Mouse (Mus musculus) hindbrain, postnatal 0 days (tissue): ENCODE results near the gene Hpd. TPM values are rescaled to one million over a fixed set of nuclear protein-coding genes. Genes with fewer than 3 reads are reported as not detected.

Experiments
- ATAC-seq: fragments of 200-750 bp; cut with Nextera tagmentation; 2 replicates; pipeline ENCODE4 v1.8.0; 2017; ENCODE audit warnings: mild to moderate bottlenecking, moderate TSS enrichment, moderate library complexity
- DNase-seq: peaks from one replicate; pipeline ENCODE4 v3.0.0-alpha.2; 2015; ENCODE audit warnings: low spot score
- H3K27ac ChIP-seq: fragments of 300-500 bp; sonication (generic); 2 replicates; pipeline ENCODE4 v1.5.1; 2014; ENCODE audit warnings: mild to moderate bottlenecking
- H3K27me3 ChIP-seq: fragments of 300-500 bp; sonication (generic); 2 replicates; pipeline ENCODE4 v1.6.1; 2014; ENCODE audit warnings: low read length, mixed read lengths; ENCODE audit not compliant: insufficient read depth
- H3K36me3 ChIP-seq: fragments of 300-500 bp; sonication (generic); 2 replicates; pipeline ENCODE4 v1.6.1; 2014; ENCODE audit warnings: low read length, mixed read lengths; ENCODE audit not compliant: insufficient read depth
- H3K4me1 ChIP-seq: fragments of 300-500 bp; sonication (generic); 2 replicates; pipeline ENCODE4 v1.6.1; 2014; ENCODE audit warnings: antibody characterized with exemption, low read length, mixed read lengths; ENCODE audit not compliant: insufficient read depth
- H3K4me2 ChIP-seq: fragments of 300-500 bp; sonication (generic); 2 replicates; pipeline ENCODE4 v1.6.1; 2014; ENCODE audit warnings: low read depth, mild to moderate bottlenecking, low read length, moderate library complexity, mixed read lengths
- H3K4me3 ChIP-seq: fragments of 300-500 bp; sonication (generic); 2 replicates; pipeline ENCODE4 v1.5.1; 2014; ENCODE audit warnings: low read length
- H3K9ac ChIP-seq: fragments of 300-500 bp; sonication (generic); replicated peaks from 2 replicates; pipeline ENCODE4 v1.6.1; 2014; ENCODE audit warnings: mild to moderate bottlenecking, low read length, moderate library complexity, mixed read lengths
- H3K9me3 ChIP-seq: fragments of 300-500 bp; sonication (generic); 2 replicates; pipeline ENCODE4 v1.6.1; 2016; ENCODE audit warnings: low read length, mixed read lengths
- CTCF ChIP-seq: IDR thresholded peaks from 2 replicates; pipeline ENCODE4 v1.5.1; 2016; ENCODE audit warnings: antibody characterized with exemption, control low read depth, low read depth
- WGBS: fragments of 180-500 bp; shearing (Covaris S2); extraction: QIAGEN DNeasy Blood & Tissue Kit; methylation state at CpG from one replicate; pipeline ENCODE4 v1.1.7; 2014; 5-methylcytosine and 5-hydroxymethylcytosine counted together
- polyA plus RNA-seq: library from polyadenylated mRNA; unstranded; fragments of >200 nt; fragmentation: Nextera tagmentation; extraction: Ambion mirVana; gene quantifications from 2 replicates; pipeline ENCODE4 v1.2.1, GENCODE M21; 2015
- total RNA-seq: library from RNA; depleted of rRNA; stranded (reverse); fragments of >200 nt; gene quantifications from 2 replicates; pipeline ENCODE4 v1.2.3, GENCODE M21; 2014

Gene Hpd
- total and polyA plus RNA-seq, 2 experiments from 2014 or later, result not detected

DNA sequence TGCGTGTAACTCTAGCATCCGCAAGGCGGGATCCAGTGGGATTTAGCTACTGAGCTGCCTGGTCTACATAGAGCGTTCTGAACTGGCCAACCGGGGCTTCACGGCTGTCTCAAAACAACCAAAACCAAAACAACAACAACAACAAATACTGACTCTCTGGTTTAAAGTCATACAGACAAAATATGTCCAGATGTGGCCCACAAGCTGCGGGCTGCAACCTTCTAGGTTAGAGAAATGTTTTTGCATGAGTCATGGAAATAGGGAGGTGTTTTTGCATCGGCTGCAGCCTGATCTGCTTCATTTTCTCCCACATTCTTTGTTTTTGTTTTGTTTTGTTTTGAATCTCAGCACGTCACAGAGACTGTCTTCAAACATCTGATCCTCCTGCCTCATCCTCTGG lies 12.2 kb downstream of the Hpd start:
- Histone ChIP-seq H3K4me2 (no peak overlapping the region), H3K9me3 (no peaks in the 10 kb centered on the region), H3K27ac (no peak overlapping the region), H3K27me3 (no peaks in the 10 kb centered on the region), H3K4me1 (no peaks in the 10 kb centered on the region), H3K9ac (no peak overlapping the region), H3K36me3 (peaks cover 14% of the 10 kb centered on the region), H3K4me3 (no peak overlapping the region)
- ATAC-seq (no peak), DNase-seq (no peak)
- no peak for TF ChIP-seq CTCF
- WGBS, result 82% methylated on average over 9 of the region's 9 CpGs

DNA sequence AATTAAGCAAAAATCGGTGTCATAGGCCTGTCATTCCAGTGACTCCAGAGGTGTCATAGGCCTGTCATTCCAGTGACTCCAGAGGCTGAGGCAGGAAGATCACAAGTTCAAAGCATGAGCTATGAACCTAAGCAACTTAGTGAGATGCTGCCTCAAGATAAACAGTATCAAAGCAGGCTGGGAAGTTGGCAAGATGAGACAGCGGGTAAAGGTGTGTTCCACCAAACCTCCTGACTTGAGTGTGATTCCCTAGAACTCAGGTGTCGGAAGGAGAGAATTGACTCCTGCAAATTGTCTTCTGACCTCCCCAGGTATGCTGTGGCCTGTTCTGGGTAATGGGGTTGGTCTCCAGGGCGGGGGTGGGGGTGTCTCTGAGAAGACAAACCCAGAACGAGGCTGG lies 13.2 kb downstream of the Hpd start, which contains the start of gene Psmd9:
Gene Psmd9, plus strand, starts transcription at position 130 of the 400 bp plus-strand sequence.
- ATAC-seq, result no peak

DNA sequence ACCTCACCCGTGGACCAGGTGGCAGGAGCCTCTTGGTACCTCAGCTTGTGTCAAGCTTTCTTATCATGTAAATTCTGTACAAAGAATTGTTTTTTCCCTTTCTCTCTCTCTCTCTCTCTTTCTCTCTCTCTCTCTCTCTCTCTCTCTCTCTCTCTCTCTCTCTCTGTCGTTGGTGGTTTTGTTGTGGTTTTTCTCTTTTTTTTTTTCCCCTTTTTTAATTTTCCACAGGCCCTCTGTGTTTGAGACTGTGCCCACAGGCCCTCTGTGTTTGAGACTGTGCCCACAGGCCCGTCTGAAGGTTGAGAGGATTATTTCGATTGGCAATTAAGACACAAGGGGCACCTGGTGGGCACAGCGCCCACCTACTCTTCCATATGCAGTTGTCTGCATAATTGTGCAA lies 14.9 kb downstream of the Hpd start:
- no peak for TF ChIP-seq CTCF
- ATAC-seq (no peak), DNase-seq (no peak)
- Histone ChIP-seq H3K4me3 (no peak overlapping the region), H3K27me3 (no peaks in the 10 kb centered on the region), H3K4me2 (no peak overlapping the region), H3K9ac (no peak overlapping the region), H3K36me3 (peaks cover 35% of the 10 kb centered on the region), H3K9me3 (no peaks in the 10 kb centered on the region), H3K27ac (no peak overlapping the region), H3K4me1 (no peaks in the 10 kb centered on the region)
- 52% methylated on average over 5 of the region's 5 CpGs for WGBS

More for the DNA sequence above, 13.2 kb downstream of the Hpd start, which contains the start of gene Psmd9:
- Histone ChIP-seq H3K27me3 (no peaks in the 10 kb centered on the region), H3K4me1 (no peaks in the 10 kb centered on the region), H3K9me3 (no peaks in the 10 kb centered on the region), H3K36me3 (peaks cover 18% of the 10 kb centered on the region), H3K27ac (no peak within 1 kb of the TSS), H3K4me3 (no peak within 1 kb of the TSS), H3K4me2 (no peak within 1 kb of the TSS), H3K9ac (no peak within 1 kb of the TSS)
- no peak for TF ChIP-seq CTCF
- 78% methylated on average over 5 of the region's 5 CpGs for WGBS
- no peak for DNase-seq

DNA sequence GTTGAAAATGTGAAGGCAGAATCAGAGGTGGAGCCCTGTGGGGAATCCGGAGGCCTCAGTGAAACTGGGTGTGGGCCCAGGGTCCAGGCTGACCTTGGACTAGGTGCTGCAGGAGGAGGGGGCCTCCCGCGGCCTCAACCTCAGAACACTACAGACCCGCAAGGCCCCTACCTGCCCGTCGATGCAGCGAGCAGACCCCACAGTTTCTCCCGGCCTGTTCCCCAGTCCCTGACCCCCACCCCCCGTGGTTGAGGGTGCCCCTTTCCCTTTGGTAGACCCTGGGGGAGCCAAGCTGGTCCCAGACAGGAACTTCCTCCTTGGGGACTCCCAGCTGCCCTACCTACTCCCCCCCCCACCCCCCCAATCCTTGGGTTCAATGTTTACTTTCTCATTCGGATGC lies 16.1 kb downstream of the Hpd start:
- ATAC-seq (no peak), DNase-seq (no peak)
- Histone ChIP-seq H3K9me3 (no peaks in the 10 kb centered on the region), H3K4me2 (no peak overlapping the region), H3K36me3 (peaks cover 40% of the 10 kb centered on the region), H3K4me1 (no peaks in the 10 kb centered on the region), H3K4me3 (no peak overlapping the region), H3K27me3 (no peaks in the 10 kb centered on the region), H3K9ac (no peak overlapping the region), H3K27ac (no peak overlapping the region)
- WGBS, result 85% methylated on average over 10 of the region's 10 CpGs
- TF ChIP-seq CTCF, result no peak

DNA sequence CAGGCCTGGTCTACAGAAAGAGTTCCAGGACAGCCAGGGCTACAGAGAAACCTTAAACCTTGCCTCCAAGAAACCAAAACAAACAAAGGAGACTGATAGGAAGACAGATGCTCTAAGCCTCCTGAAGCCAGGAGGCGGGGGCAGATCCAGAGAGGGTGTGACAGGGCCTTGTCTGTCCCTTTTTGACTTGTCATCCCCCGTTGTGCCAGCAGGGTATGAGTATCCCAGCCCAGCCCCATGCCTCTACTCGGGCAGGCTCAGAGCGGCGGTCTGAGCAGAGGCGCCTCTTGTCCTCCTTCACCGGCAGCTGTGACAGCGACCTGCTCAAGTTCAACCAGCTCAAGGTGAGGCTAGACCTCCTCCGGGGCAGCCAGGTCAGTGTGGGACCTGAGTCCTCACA lies 19.6 kb downstream of the Hpd start:
- TF ChIP-seq CTCF, result no peak
- DNase-seq (no peak), ATAC-seq (no peak)
- Histone ChIP-seq H3K4me2 (no peak overlapping the region), H3K27me3 (no peaks in the 10 kb centered on the region), H3K4me3 (no peak overlapping the region), H3K27ac (no peak overlapping the region), H3K4me1 (no peaks in the 10 kb centered on the region), H3K9me3 (no peaks in the 10 kb centered on the region), H3K9ac (no peak overlapping the region), H3K36me3 (peaks cover 70% of the 10 kb centered on the region)
- 79% methylated on average over 9 of the region's 9 CpGs for WGBS

DNA sequence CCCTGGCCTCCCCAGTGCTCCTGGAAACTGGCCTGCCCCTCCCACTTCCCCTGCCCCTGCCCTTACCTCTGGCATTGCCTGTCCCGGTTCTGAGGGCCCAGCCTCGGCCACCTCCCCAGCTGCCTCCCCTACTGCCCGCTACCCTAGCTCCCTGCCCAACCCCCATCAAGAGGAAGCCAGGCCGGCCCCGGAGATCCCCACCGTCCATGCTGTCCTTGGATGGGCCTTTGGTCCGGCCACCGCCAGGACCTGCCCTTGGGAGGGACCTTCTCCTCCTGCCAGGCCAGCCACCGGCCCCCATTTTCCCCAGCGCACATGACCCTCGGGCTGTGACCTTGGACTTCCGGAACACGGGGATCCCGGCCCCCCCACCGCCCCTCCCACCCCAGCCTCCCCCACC lies 22.2 kb downstream of the Hpd start:
- DNase-seq, result no peak
- H3K4me3 ChIP-seq, result no peak overlapping the region
- H3K4me1 ChIP-seq, result no peaks in the 10 kb centered on the region
- no peak overlapping the region for H3K4me2 ChIP-seq
- 88% methylated on average over 14 of the region's 15 CpGs for WGBS
- no peaks in the 10 kb centered on the region for H3K27me3 ChIP-seq
- ATAC-seq, result no peak
- H3K9ac ChIP-seq, result no peak overlapping the region
- H3K27ac ChIP-seq, result no peak overlapping the region
- H3K9me3 ChIP-seq, result no peaks in the 10 kb centered on the region
- TF ChIP-seq CTCF, result no peak
- H3K36me3 ChIP-seq, result peaks cover 63% of the 10 kb centered on the region

DNA sequence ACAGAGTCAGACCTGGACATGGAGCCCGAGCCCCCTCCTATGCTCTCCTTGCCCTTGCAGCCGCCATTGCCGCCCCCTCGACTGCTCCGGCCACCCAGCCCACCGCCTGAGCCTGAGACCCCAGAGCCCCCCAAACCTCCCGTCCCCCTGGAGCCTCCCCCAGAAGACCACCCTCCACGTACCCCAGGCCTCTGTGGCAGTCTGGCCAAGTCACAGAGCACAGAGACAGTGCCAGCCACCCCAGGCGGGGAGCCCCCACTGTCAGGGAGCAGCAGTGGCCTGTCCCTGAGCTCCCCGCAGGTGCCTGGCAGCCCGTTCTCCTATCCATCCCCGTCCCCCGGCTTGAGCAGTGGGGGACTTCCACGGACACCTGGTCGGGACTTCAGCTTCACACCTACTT lies 22.7 kb downstream of the Hpd start:
- WGBS, result 90% methylated on average over 15 of the region's 15 CpGs
- no peaks in the 10 kb centered on the region for H3K9me3 ChIP-seq
- H3K27me3 ChIP-seq, result no peaks in the 10 kb centered on the region
- H3K9ac ChIP-seq, result 0 out of 2 replicates have a peak overlapping the region, but pooled peaks have one; percentile 3
- DNase-seq, result no peak
- no peak overlapping the region for H3K4me2 ChIP-seq
- peaks cover 65% of the 10 kb centered on the region for H3K36me3 ChIP-seq
- no peaks in the 10 kb centered on the region for H3K4me1 ChIP-seq
- no peak overlapping the region for H3K27ac ChIP-seq
- ATAC-seq, result no peak
- H3K4me3 ChIP-seq, result no peak overlapping the region
- TF ChIP-seq CTCF, result no peak
